Comparison of ENCODE assay signal across 30 mouse cellular contexts in genomic region chr10:58211213-58211612, GRCm38 (mm10). TPM values are rescaled to one million over a fixed set of nuclear protein-coding genes. Genes with fewer than 3 reads are reported as not detected.
DNase-seq lines count a peak whose midpoint lies in the region.
"Had no signal": no experiment of that assay in that cellular context is flagged by ENCODE, and none has a peak within 500 bp of the region (broad histone marks: within the 10 kb centered on the region; RNA-seq: fewer than 3 reads in every experiment).

No protein-coding gene starts in this region.

- H3K9me3 ChIP-seq in limb, embryonic 10.5 days (replicated peaks) = no peaks in the 10 kb centered on the region
- H3K9me3 ChIP-seq: embryonic facial prominence, embryonic 13.5 days; embryonic facial prominence, embryonic 15.5 days; G1E had no signal

- H3K36me3 ChIP-seq in limb, embryonic 10.5 days = no peaks in the 10 kb centered on the region
- H3K36me3 ChIP-seq: embryonic facial prominence, embryonic 13.5 days; embryonic facial prominence, embryonic 15.5 days; forebrain, embryonic 10.5 days; forebrain, embryonic 12.5 days; G1E had no signal

- H3K27ac ChIP-seq in limb, embryonic 10.5 days = no peak overlapping the region
- H3K27ac ChIP-seq: embryonic facial prominence, embryonic 13.5 days; embryonic facial prominence, embryonic 15.5 days; forebrain, embryonic 10.5 days; forebrain, embryonic 12.5 days had no signal

- peak; percentile 85 for DNase-seq in heart, adult 11 months
- no peak for DNase-seq in heart, adult 18-20 months
- peak; percentile 4 for DNase-seq in lung, postnatal 25 days (ENCODE audit: low spot score)
- DNase-seq in lung, adult 18-20 months = no peak
- peak; percentile 19 for DNase-seq in limb, embryonic 10.5 days (ENCODE audit: low spot score)
- DNase-seq: adrenal gland, adult 8-10 months; adrenal gland, postnatal 14 days; adrenal gland, postnatal 36 days; B cell, adult 2 months; cerebellum, adult 11-12 months; cerebellum, adult 2 months; cerebellum, adult 9-10 months; cerebellum, postnatal 14 days; cerebellum, postnatal 36 days; embryo, embryonic 11 days had no signal

- H3K4me1 ChIP-seq in limb, embryonic 10.5 days = no peaks in the 10 kb centered on the region
- H3K4me1 ChIP-seq: embryonic facial prominence, embryonic 13.5 days; embryonic facial prominence, embryonic 15.5 days; forebrain, embryonic 10.5 days; forebrain, embryonic 12.5 days had no signal

- H3K4me3 ChIP-seq in limb, embryonic 10.5 days = no peak overlapping the region
- H3K4me3 ChIP-seq: embryonic facial prominence, embryonic 13.5 days; embryonic facial prominence, embryonic 15.5 days; erythroblast, embryonic 14.5 days; forebrain, embryonic 10.5 days; forebrain, embryonic 12.5 days had no signal

- H3K27me3 ChIP-seq in limb, embryonic 10.5 days (ENCODE audit: low read depth, poor library complexity, severe bottlenecking) = no peaks in the 10 kb centered on the region
- H3K27me3 ChIP-seq: embryonic facial prominence, embryonic 13.5 days; embryonic facial prominence, embryonic 15.5 days; forebrain, embryonic 12.5 days had no signal

- WGBS in limb, embryonic 10.5 days = 93% methylated on average over 2 of the region's 2 CpGs

RNA-seq across cellular contexts. Expression of gene AW822073, which starts 13.5 kb away (rescaled TPM):
- total RNA-seq in heart, adult 18-20 months (2021) = not detected
- not detected in 2 replicates for polyA plus RNA-seq in limb, embryonic 10.5 days (2016; fragmentation: Nextera tagmentation; extraction: Ambion mirVana)
- total RNA-seq: adrenal gland, adult 18-20 months; adrenal gland, adult 8-10 months; adrenal gland, postnatal 14 days; adrenal gland, postnatal 36 days; CH12.LX; common myeloid progenitor, adult 5-6 weeks had no signal
- polyA plus RNA-seq: activated CD4-positive, CD25-positive, alpha-beta regulatory T cell, adult 4 months; CD4-positive, CD25-positive, alpha-beta regulatory T cell, adult 4 months; cerebellum, adult 2 months; embryonic facial prominence, embryonic 11.5 days; embryonic facial prominence, embryonic 13.5 days; embryonic facial prominence, embryonic 15.5 days; erythroblast, embryonic 14.5 days; forebrain, embryonic 10.5 days; forebrain, embryonic 12.5 days; forebrain, embryonic 14.5 days; forebrain, embryonic 16.5 days; G1E; Patski had no signal

RNA-seq across cellular contexts. Expression of gene Duxf3, which starts 21.3 kb away (rescaled TPM):
- not detected for total RNA-seq in heart, adult 18-20 months (2021)
- polyA plus RNA-seq in limb, embryonic 10.5 days (2016; fragmentation: Nextera tagmentation; extraction: Ambion mirVana) = not detected in 2 replicates
- total RNA-seq: adrenal gland, adult 18-20 months; adrenal gland, adult 8-10 months; adrenal gland, postnatal 14 days; adrenal gland, postnatal 36 days; common myeloid progenitor, adult 5-6 weeks had no signal
- polyA plus RNA-seq: cerebellum, adult 2 months; embryonic facial prominence, embryonic 11.5 days; embryonic facial prominence, embryonic 13.5 days; embryonic facial prominence, embryonic 15.5 days; erythroblast, embryonic 14.5 days; forebrain, embryonic 10.5 days; forebrain, embryonic 12.5 days; forebrain, embryonic 14.5 days; forebrain, embryonic 16.5 days; G1E; Patski had no signal

RNA-seq across cellular contexts. Expression of gene Gm4981, which starts 25.3 kb away (rescaled TPM):
- not detected for total RNA-seq in heart, adult 18-20 months (2021)
- polyA plus RNA-seq in limb, embryonic 10.5 days (2016; fragmentation: Nextera tagmentation; extraction: Ambion mirVana) = not detected in 2 replicates
- total RNA-seq: adrenal gland, adult 18-20 months; adrenal gland, adult 8-10 months; adrenal gland, postnatal 14 days; adrenal gland, postnatal 36 days; CH12.LX; common myeloid progenitor, adult 5-6 weeks; G1E had no signal
- polyA plus RNA-seq: activated CD4-positive, CD25-positive, alpha-beta regulatory T cell, adult 4 months; CD4-positive, CD25-positive, alpha-beta regulatory T cell, adult 4 months; cerebellum, adult 2 months; embryonic facial prominence, embryonic 11.5 days; embryonic facial prominence, embryonic 13.5 days; embryonic facial prominence, embryonic 15.5 days; erythroblast, embryonic 14.5 days; forebrain, embryonic 10.5 days; forebrain, embryonic 12.5 days; forebrain, embryonic 14.5 days; forebrain, embryonic 16.5 days; G1E; Patski had no signal

RNA-seq across cellular contexts. Expression of gene Gcc2, which starts 44.1 kb away (rescaled TPM):
- 10 to 100 TPM; 30.4 to 31.0 TPM for total RNA-seq in heart, adult 18-20 months (2021)
- 45.4 and 61.4 TPM in 2 replicates for polyA plus RNA-seq in limb, embryonic 10.5 days (2016; fragmentation: Nextera tagmentation; extraction: Ambion mirVana)

Comparison
In these comparisons a context has a peak if more than half of its experiments do, and no peak if none do; other contexts are left out.
1. DNase-seq: peak in heart, adult 11 months (single experiment), lung, postnatal 25 days (single experiment) and limb, embryonic 10.5 days (single experiment); none in heart, adult 18-20 months (0 of 2) and lung, adult 18-20 months (0 of 2).